Mouse (Mus musculus) small intestine, adult 2 months (tissue): ENCODE data around the gene Gm7029.

ENCODE experiments used
- CTCF ChIP-seq: fragments of 200-500 bp; IDR thresholded peaks from 2 replicates; pipeline ENCODE4 v1.5.1; 2012; ENCODE audit warnings: low read depth, mild to moderate bottlenecking, control low read depth, inconsistent platforms, low read length, moderate library complexity, mixed read lengths; ENCODE audit not compliant: insufficient replicate concordance, insufficient read length; ENCODE audit errors: extremely low read depth
- POLR2A ChIP-seq: fragments of 200-500 bp; IDR thresholded peaks from 2 replicates; pipeline ENCODE4 v1.6.1; 2012; ENCODE audit warnings: low read depth, mild to moderate bottlenecking, control low read depth, inconsistent platforms, low read length, moderate library complexity

- no peak for TF ChIP-seq CTCF
- TF ChIP-seq POLR2A = no peak
Measured at GRCm38 (mm10) chr17:33874411-33874810, 774 bp downstream of the Gm7029 start.
